Mouse (Mus musculus): ENCODE measurements around the gene Hist1h3a.

DNA sequence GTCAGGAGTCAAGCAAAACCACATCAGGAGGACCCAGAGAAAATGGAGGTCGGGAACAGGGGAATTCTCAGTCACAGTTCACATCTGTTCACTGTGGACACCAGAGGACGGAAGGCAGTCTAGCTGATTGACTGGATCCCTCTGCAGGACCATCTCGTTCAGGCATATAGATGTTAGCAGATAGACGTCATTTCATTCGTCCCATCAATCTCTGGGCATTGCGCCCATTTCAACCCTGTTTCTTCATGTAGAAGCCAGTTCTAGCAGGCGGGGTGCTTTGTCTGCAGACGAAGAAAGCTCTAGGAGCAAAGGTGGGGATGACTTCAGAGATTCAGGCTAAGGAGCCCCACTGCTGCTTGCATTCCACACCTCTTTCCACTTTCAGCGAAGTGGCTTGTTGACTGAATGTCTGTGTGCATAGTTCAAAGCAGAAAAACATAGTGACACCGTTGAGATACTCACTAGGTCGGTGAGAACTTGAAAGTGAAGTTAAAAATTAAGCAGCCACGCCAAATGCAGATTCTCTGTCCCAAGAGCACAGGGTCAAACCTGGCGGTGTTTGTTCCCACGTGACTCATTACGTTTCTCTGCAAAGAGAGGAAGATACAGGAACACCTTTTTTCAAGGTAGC is 44.4 kb upstream of the Hist1h3a start, which contains the start of gene Slc17a2:
- TF ChIP-seq CTCF (IDR thresholded peaks at IDR 0.05; ENCODE audit: borderline replicate concordance, insufficient read depth, low read depth, low read length) (no peak), POLR2A (IDR thresholded peaks at IDR 0.05; ENCODE audit: borderline replicate concordance, insufficient read depth, low read length) (no peak)
